ENCODE assay signal across 8 mouse cellular contexts in genomic region chr13:43503395-43503850, GRCm38 (mm10). TPM values are rescaled to one million over a fixed set of nuclear protein-coding genes. Genes with fewer than 3 reads are reported as not detected.
DNase-seq lines count a peak whose midpoint lies in the region; ATAC-seq and TF ChIP-seq lines count a peak whose summit lies in the region.

No protein-coding gene starts in this region.

- no peaks in the 10 kb centered on the region for H3K9me3 ChIP-seq in heart, embryonic 15.5 days (replicated peaks)

- no peak overlapping the region for H3K27ac ChIP-seq in cerebellum, adult 2 months (ENCODE audit: insufficient read depth, low read length)
- no peak overlapping the region for H3K27ac ChIP-seq in brown adipose tissue, adult 24 weeks (replicated peaks; ENCODE audit: low read depth, low read length)
- peak overlapping the region; percentile 32; the same call in 1 of the 2 replicates for H3K27ac ChIP-seq in heart, embryonic 15.5 days

- no peaks in the 10 kb centered on the region for H3K36me3 ChIP-seq in heart, embryonic 15.5 days
- no peaks in the 10 kb centered on the region for H3K36me3 ChIP-seq in splenic B cell, adult 2 months (ENCODE audit: control insufficient read depth, insufficient read depth, low read length, poor library complexity, severe bottlenecking)

- ATAC-seq in heart, embryonic 15.5 days (replicated peaks; ENCODE audit: insufficient number of reproducible peaks, insufficient read depth, low FRiP score, low read depth), result peak; percentile 65; the same call in 1 of the 2 replicates

- no peaks in the 10 kb centered on the region for H3K27me3 ChIP-seq in cerebellum, adult 2 months (ENCODE audit: control insufficient read depth, insufficient read depth, low read length)
- H3K27me3 ChIP-seq in heart, embryonic 15.5 days, result no peaks in the 10 kb centered on the region
- H3K27me3 ChIP-seq in splenic B cell, adult 2 months (ENCODE audit: control insufficient read depth, insufficient read depth, low read length, poor library complexity, severe bottlenecking), result no peaks in the 10 kb centered on the region

- H3K4me1 ChIP-seq in cerebellum, adult 2 months (ENCODE audit: control insufficient read depth, insufficient read depth, low read length), result peaks cover 3% of the 10 kb centered on the region
- H3K4me1 ChIP-seq in brown adipose tissue, adult 24 weeks (ENCODE audit: control insufficient read depth, insufficient read depth, insufficient read length, low read length), result peaks cover 7% of the 10 kb centered on the region
- H3K4me1 ChIP-seq in heart, embryonic 15.5 days (replicated peaks), result peaks cover 18% of the 10 kb centered on the region

- WGBS in cerebellum, adult 2 months, result 10% methylated on average over 19 of the region's 19 CpGs
- 2% methylated on average over 19 of the region's 19 CpGs for WGBS in heart, embryonic 15.5 days

- peak in 1 of 2 experiments; percentile 30 for DNase-seq in cerebellum, adult 2 months
- DNase-seq in cerebellum, adult 11-12 months, result no peak
- peak; percentile 87 for DNase-seq in kidney, postnatal 10 days
- peak; percentile 77 to 89 for DNase-seq in lung, postnatal 4 days
- peak; percentile 61 for DNase-seq in splenic B cell, adult 2 months (ENCODE audit: low read depth, low spot score)
- no peak for DNase-seq in layer of hippocampus, postnatal 25 days (ENCODE audit: extremely low spot score in 1 of 2, low spot score in 1 of 2)

- H3K4me3 ChIP-seq in cerebellum, adult 2 months (replicated peaks; ENCODE audit: insufficient read depth, low read depth, low read length), result peak overlapping the region; percentile 47
- peak overlapping the region; percentile 51 for H3K4me3 ChIP-seq in brown adipose tissue, adult 24 weeks (ENCODE audit: insufficient read depth, low read depth, low read length)
- H3K4me3 ChIP-seq in heart, embryonic 15.5 days, result peak overlapping the region; percentile 44

- H3K4me2 ChIP-seq in heart, embryonic 15.5 days, result peak overlapping the region; percentile 64

- TF ChIP-seq POLR2A in cerebellum, adult 2 months (IDR thresholded peaks at IDR 0.05; ENCODE audit: borderline replicate concordance, insufficient read depth, low read length), result no peak

- no peak for TF ChIP-seq CTCF in cerebellum, adult 2 months (IDR thresholded peaks at IDR 0.05; ENCODE audit: borderline replicate concordance, insufficient read depth, low read depth, low read length)

- H3K9ac ChIP-seq in heart, embryonic 15.5 days, result peak overlapping the region; percentile 46

RNA-seq across cellular contexts. Expression of gene Ranbp9, which starts 22.3 kb away (rescaled TPM):
- polyA plus RNA-seq in cerebellum, adult 2 months (2012; rRNA removed), result 59.9 and 61.6 TPM in 2 replicates
- 38.5 and 48.5 TPM in 2 replicates for polyA plus RNA-seq in brown adipose tissue, adult 24 weeks (2012; ENCODE audit: insufficient read depth, insufficient read length, missing spikeins)
- 6.5 and 7.7 TPM in 2 replicates for polyA plus RNA-seq in heart, embryonic 15.5 days (2015; fragmentation: Nextera tagmentation; extraction: Ambion mirVana)
- total RNA-seq in layer of hippocampus, postnatal 25 days (2021), result 10 to 100 TPM; 81.4 to 82.4 TPM

RNA-seq across cellular contexts. Expression of gene Mcur1, which starts 56.6 kb away (rescaled TPM):
- 17.7 and 19.3 TPM in 2 replicates for polyA plus RNA-seq in cerebellum, adult 2 months (2012; rRNA removed)
- 154 and 157 TPM in 2 replicates for polyA plus RNA-seq in brown adipose tissue, adult 24 weeks (2012; ENCODE audit: insufficient read depth, insufficient read length, missing spikeins)
- polyA plus RNA-seq in heart, embryonic 15.5 days (2015; fragmentation: Nextera tagmentation; extraction: Ambion mirVana), result 17.2 and 17.3 TPM in 2 replicates
- total RNA-seq in layer of hippocampus, postnatal 25 days (2021), result 10 to 100 TPM; 19.2 to 22.5 TPM

Comparison
In these comparisons a context has a peak if more than half of its experiments do, and no peak if none do; other contexts are left out.
1. DNase-seq: peak in kidney, postnatal 10 days (single experiment), lung, postnatal 4 days (2 of 2) and splenic B cell, adult 2 months (single experiment); none in cerebellum, adult 11-12 months (single experiment) and layer of hippocampus, postnatal 25 days (0 of 2).
2. Peak in every context shown above with its lines, with median percentiles within 50 percentile points of each other: H3K4me3 ChIP-seq.